Mouse (Mus musculus) liver, embryonic 13.5 days (tissue): ENCODE measurements around the gene AW011738. TPM values are rescaled to one million over a fixed set of nuclear protein-coding genes. Genes with fewer than 3 reads are reported as not detected.

Experiments
- ATAC-seq: fragments of 200-750 bp; cut with Nextera tagmentation; 2 replicates; pipeline ENCODE4 v1.8.0; 2017; ENCODE audit warnings: low read depth, mild to moderate bottlenecking, moderate number of reproducible peaks, moderate library complexity
- DNase-seq: peaks from one replicate; pipeline ENCODE4 v3.0.0; 2022
- H3K27ac ChIP-seq: fragments of 300-500 bp; sonication (generic); 2 replicates; pipeline ENCODE4 v1.5.1; 2015; ENCODE audit warnings: moderate library complexity, mild to moderate bottlenecking, inconsistent platforms
- H3K27me3 ChIP-seq: fragments of 300-500 bp; sonication (generic); 2 replicates; pipeline ENCODE4 v1.6.1; 2015; ENCODE audit warnings: mild to moderate bottlenecking, inconsistent platforms
- H3K36me3 ChIP-seq: fragments of 300-500 bp; sonication (generic); 2 replicates; pipeline ENCODE4 v1.6.1; 2015; ENCODE audit warnings: mild to moderate bottlenecking, inconsistent platforms
- H3K4me1 ChIP-seq: fragments of 300-500 bp; sonication (generic); replicated peaks from 2 replicates; pipeline ENCODE4 v1.6.1; 2015; ENCODE audit warnings: inconsistent platforms
- H3K4me2 ChIP-seq: fragments of 300-500 bp; sonication (generic); 2 replicates; pipeline ENCODE4 v1.6.1; 2015; ENCODE audit warnings: inconsistent platforms, mild to moderate bottlenecking, moderate library complexity
- H3K4me3 ChIP-seq: fragments of 300-500 bp; sonication (generic); replicated peaks from 2 replicates; pipeline ENCODE4 v1.5.1; 2015; ENCODE audit warnings: mild to moderate bottlenecking, inconsistent platforms
- H3K9ac ChIP-seq: fragments of 300-500 bp; sonication (generic); 2 replicates; pipeline ENCODE4 v1.6.1; 2015; ENCODE audit warnings: mild to moderate bottlenecking, inconsistent platforms
- H3K9me3 ChIP-seq: fragments of 300-500 bp; sonication (generic); replicated peaks from 2 replicates; pipeline ENCODE4 v1.6.1; 2016; ENCODE audit warnings: inconsistent platforms
- WGBS: fragments of 180-500 bp; shearing (Covaris S2); methylation state at CpG from one replicate; pipeline ENCODE4 v1.1.7; 2015; ENCODE audit not compliant: insufficient replicate concordance; 5-methylcytosine and 5-hydroxymethylcytosine counted together
- microRNA-seq: library from miRNA; unstranded; fragments of <30 nt; microRNA quantifications from one replicate; pipeline ENCODE4, GENCODE M21; 2016
- polyA plus RNA-seq: library from polyadenylated mRNA; unstranded; fragments of >200 nt; fragmentation: Nextera tagmentation; extraction: Ambion mirVana; gene quantifications from 2 replicates; pipeline ENCODE4 v1.2.1, GENCODE M21; 2015

AW011738 gene
- polyA plus RNA-seq, 1 experiment from 2014 or later: 0.89 TPM

- Histone ChIP-seq H3K9ac (peak overlapping the region; percentile 79), H3K36me3 (peaks cover 59% of the 10 kb centered on the region), H3K4me2 (peak overlapping the region; percentile 71), H3K27ac (peak overlapping the region; percentile 98), H3K4me3 (peak overlapping the region; percentile 46), H3K27me3 (peaks cover 16% of the 10 kb centered on the region), H3K9me3 (no peaks in the 10 kb centered on the region), H3K4me1 (peaks cover 84% of the 10 kb centered on the region)
- ATAC-seq (no peak), DNase-seq (no peak)
- WGBS: 76% methylated on average over 8 of the region's 8 CpGs
Measured at GRCm38 (mm10) chr4:156251081-156251480, 48.0 kb downstream of the AW011738 start.

- peaks cover 49% of the 10 kb centered on the region for H3K36me3 ChIP-seq
- peak; percentile 57 for ATAC-seq
- H3K27me3 ChIP-seq: peaks cover 16% of the 10 kb centered on the region
- peak overlapping the region; percentile 46 for H3K4me3 ChIP-seq
- WGBS: 15% methylated on average over 6 of the region's 7 CpGs
- peak overlapping the region; percentile 71 for H3K4me2 ChIP-seq
- no peaks in the 10 kb centered on the region for H3K9me3 ChIP-seq
- H3K4me1 ChIP-seq: peaks cover 75% of the 10 kb centered on the region
- peak; percentile 38 for DNase-seq
- H3K27ac ChIP-seq: peak overlapping the region; percentile 98
- peak overlapping the region; percentile 79 for H3K9ac ChIP-seq
Measured at GRCm38 (mm10) chr4:156252140-156252539, 49.0 kb downstream of the AW011738 start.

- H3K4me1 ChIP-seq: peaks cover 70% of the 10 kb centered on the region
- ATAC-seq (peak; percentile 6), DNase-seq (no peak)
- H3K36me3 ChIP-seq: peaks cover 44% of the 10 kb centered on the region
- H3K4me3 ChIP-seq: peak overlapping the region; percentile 46
- peak overlapping the region; percentile 79 for H3K9ac ChIP-seq
- H3K27me3 ChIP-seq: peaks cover 16% of the 10 kb centered on the region
- H3K27ac ChIP-seq: peak overlapping the region; percentile 98
- no peaks in the 10 kb centered on the region for H3K9me3 ChIP-seq
- 23% methylated on average over 3 of the region's 3 CpGs for WGBS
- H3K4me2 ChIP-seq: peak overlapping the region; percentile 71
Measured at GRCm38 (mm10) chr4:156252619-156253018, 49.5 kb downstream of the AW011738 start.

- Histone ChIP-seq H3K4me1 (peaks cover 66% of the 10 kb centered on the region), H3K4me2 (peak overlapping the region; percentile 71), H3K9ac (peak overlapping the region; percentile 79), H3K27ac (peak overlapping the region; percentile 98), H3K27me3 (peaks cover 16% of the 10 kb centered on the region), H3K9me3 (no peaks in the 10 kb centered on the region), H3K36me3 (peaks cover 40% of the 10 kb centered on the region), H3K4me3 (peak overlapping the region; percentile 46)
- peak; percentile 88 for ATAC-seq
- DNase-seq: peak; percentile 87
- 5% methylated on average over 7 of the region's 7 CpGs for WGBS
Measured at GRCm38 (mm10) chr4:156253043-156253442, 49.9 kb downstream of the AW011738 start.

GRCm38 (mm10) chr4:156254361-156255077 is 51.4 kb downstream of the AW011738 start:
- peaks cover 53% of the 10 kb centered on the region for H3K4me1 ChIP-seq
- peak overlapping the region; percentile 97 for H3K27ac ChIP-seq
- peak overlapping the region; percentile 90 for H3K9ac ChIP-seq

More at GRCm38 (mm10) chr4:156254361-156255077, 51.4 kb downstream of the AW011738 start:
- peaks cover 16% of the 10 kb centered on the region for H3K27me3 ChIP-seq
- peak; percentile 61 for DNase-seq
- WGBS: 2% methylated on average over 28 of the region's 30 CpGs
- H3K9me3 ChIP-seq: no peaks in the 10 kb centered on the region
- H3K36me3 ChIP-seq: peaks cover 25% of the 10 kb centered on the region
- peak overlapping the region; percentile 88 for H3K4me2 ChIP-seq
- peak overlapping the region; percentile 64 for H3K4me3 ChIP-seq
- ATAC-seq: peak; percentile 58

Small RNAs within 50 kb of the gene (microRNA-seq; reads per million reads assigned to microRNA genes)
- 4.4 reads per million, percentile 10 among the genes with 10 or more reads in this experiment for gene Mir7658

Other genes starting within 250 kb of the AW011738 start
- gene C1qtnf12, start 241.0 kb upstream of the AW011738 start, polyA plus RNA-seq: 55.3 and 58.7 TPM in 2 replicates
- 5.5 and 6.2 TPM in 2 replicates for gene B3galt6, start 210.7 kb upstream of the AW011738 start, polyA plus RNA-seq
- gene Sdf4, start 210.4 kb upstream of the AW011738 start, polyA plus RNA-seq: 88.2 and 91.6 TPM in 2 replicates
- gene Tnfrsf4, start 189.5 kb upstream of the AW011738 start, polyA plus RNA-seq: 0.09 and 0.20 TPM in 2 replicates
- 0.60 and 0.65 TPM in 2 replicates for gene Tnfrsf18, start 177.1 kb upstream of the AW011738 start, polyA plus RNA-seq
- 0.12 and 0.20 TPM in 2 replicates for gene Ttll10, start 143.9 kb upstream of the AW011738 start, polyA plus RNA-seq
- gene 9430015G10Rik, start 93.3 kb upstream of the AW011738 start, polyA plus RNA-seq: 11.8 and 13.8 TPM in 2 replicates
- gene Rnf223, start 72.8 kb upstream of the AW011738 start, polyA plus RNA-seq: 0.05 and 0.06 TPM in 2 replicates
- 8.5 and 8.7 TPM in 2 replicates for gene Agrn, start 5.8 kb upstream of the AW011738 start, polyA plus RNA-seq
- gene Isg15, start 2.5 kb upstream of the AW011738 start, polyA plus RNA-seq: 5.5 and 5.9 TPM in 2 replicates
- gene Perm1, start 12.6 kb downstream of the AW011738 start, polyA plus RNA-seq: 0.08 TPM in 1 of 2 replicates, not detected in the other
- gene Plekhn1, start 31.6 kb downstream of the AW011738 start, polyA plus RNA-seq: 4.0 and 4.1 TPM in 2 replicates
- gene Noc2l, start 32.7 kb downstream of the AW011738 start, polyA plus RNA-seq: 69.0 and 73.9 TPM in 2 replicates
- gene Samd11, start 52.4 kb downstream of the AW011738 start, polyA plus RNA-seq: 25.7 and 27.9 TPM in 2 replicates
- gene Vmn2r-ps159, start 127.8 kb downstream of the AW011738 start, polyA plus RNA-seq: not detected in 2 replicates